Mouse (Mus musculus) brain, embryonic 14.5 days (tissue): ENCODE measurements at regions not wholly inside any gene's neighbourhood (a gene's known extent, or its start where the extent isn't known, plus 50 kb on each side); places are given as distances from the start of the nearest gene placed in this dataset.

Experiments
- DNase-seq: peaks from one replicate; pipeline ENCODE4 v3.0.0-alpha.2; 2011; ENCODE audit warnings: low read depth
- CTCF ChIP-seq: fragments of 200-500 bp; IDR thresholded peaks from 2 replicates; pipeline ENCODE4 v1.5.1; 2012; ENCODE audit warnings: inconsistent platforms, mild to moderate bottlenecking, moderate library complexity, borderline replicate concordance; ENCODE audit not compliant: insufficient read depth, insufficient read length; ENCODE audit errors: extremely low read depth
- POLR2A ChIP-seq: fragments of 200-500 bp; IDR thresholded peaks from 2 replicates; pipeline ENCODE4 v1.6.1; 2012; ENCODE audit warnings: mild to moderate bottlenecking, inconsistent platforms, borderline replicate concordance; ENCODE audit not compliant: poor library complexity, insufficient read depth, insufficient read length, severe bottlenecking; ENCODE audit errors: extremely low read depth

- no peak for DNase-seq
- TF ChIP-seq POLR2A (no peak), CTCF (no peak)
Observed at GRCm38 (mm10) chr4:29145242-29145641, 332.3 kb downstream of the Epha7 start.

- TF ChIP-seq POLR2A, result no peak
- no peak for TF ChIP-seq CTCF
- DNase-seq, result no peak
Observed at GRCm38 (mm10) chr4:29152134-29152867, 339.4 kb downstream of the Epha7 start.

GRCm38 (mm10) chr4:29182494-29182893 lies 369.6 kb downstream of the Epha7 start:
- DNase-seq, result no peak
- TF ChIP-seq POLR2A (no peak), CTCF (no peak)

GRCm38 (mm10) chr4:29183411-29183810 lies 370.5 kb downstream of the Epha7 start:
- no peak for DNase-seq
- no peak for TF ChIP-seq CTCF
- no peak for TF ChIP-seq POLR2A

- no peak for DNase-seq
- TF ChIP-seq POLR2A, result no peak
- no peak for TF ChIP-seq CTCF
Observed at GRCm38 (mm10) chr4:29183818-29184217, 370.9 kb downstream of the Epha7 start.

GRCm38 (mm10) chr4:29200976-29201375 lies 388.0 kb downstream of the Epha7 start:
- DNase-seq, result no peak
- TF ChIP-seq CTCF (no peak), POLR2A (no peak)
